In the genomic region with DNA sequence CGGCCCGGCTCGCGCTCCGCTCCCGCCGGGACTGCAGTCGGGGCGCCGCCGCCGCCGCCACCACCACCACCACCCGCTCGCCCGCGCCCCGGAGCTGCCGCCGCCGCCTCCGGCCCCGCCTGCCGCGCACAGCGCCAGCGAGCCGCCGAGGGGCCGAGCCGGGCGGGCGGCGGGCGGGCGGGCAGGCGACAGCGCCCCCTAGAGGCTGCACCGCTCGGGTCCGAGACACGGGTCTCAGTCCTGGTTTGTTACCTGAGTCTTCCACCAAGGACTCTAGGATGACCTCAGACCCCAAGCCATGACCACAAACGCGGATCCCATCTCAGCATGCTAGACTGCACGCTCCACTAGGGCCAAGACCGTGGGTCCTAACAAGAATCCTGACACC, we compare ENCODE assay signal across 8 mouse cellular contexts. TPM values are rescaled to one million over a fixed set of nuclear protein-coding genes. Genes with fewer than 3 reads are reported as not detected.
DNase-seq lines count a peak whose midpoint lies in the region; ATAC-seq and TF ChIP-seq lines count a peak whose summit lies in the region.

Gene Grk2, minus strand, starts transcription at position 33 of the 388 bp plus-strand sequence.

- peak within 1 kb of the TSS; percentile 73 for H3K4me2 ChIP-seq in forebrain, embryonic 15.5 days (replicated peaks)
- H3K4me2 ChIP-seq in lung, embryonic 15.5 days: peak within 1 kb of the TSS; percentile 79

- no peaks in the 10 kb centered on the region for H3K36me3 ChIP-seq in forebrain, embryonic 15.5 days
- no peaks in the 10 kb centered on the region for H3K36me3 ChIP-seq in lung, embryonic 15.5 days
- no peaks in the 10 kb centered on the region for H3K36me3 ChIP-seq in thymus, adult 2 months (ENCODE audit: control insufficient read depth, insufficient read depth, low read length)

- peak; percentile 63 for DNase-seq in ES-CJ7 (ENCODE audit: low read depth, low spot score)
- DNase-seq in cerebellum, adult 11-12 months: peak; percentile 83
- DNase-seq in heart, postnatal 25 days (ENCODE audit: low spot score): peak; percentile 70
- DNase-seq in layer of hippocampus, adult 18-20 months (ENCODE audit: low spot score in 2 of 2): peak; percentile 74 to 82
- peak; percentile 85 for DNase-seq in thymus, adult 2 months

- peak; percentile 82 for TF ChIP-seq CTCF in olfactory bulb, adult 2 months (IDR thresholded peaks at IDR 0.05; ENCODE audit: insufficient read depth, low read depth, low read length)
- TF ChIP-seq CTCF in thymus, adult 2 months (IDR thresholded peaks at IDR 0.05; ENCODE audit: borderline replicate concordance, control insufficient read depth, extremely low read depth, insufficient read depth, low read length, poor library complexity): peak; percentile 88

- WGBS in forebrain, embryonic 15.5 days: under 1% methylated on average over 28 of the region's 46 CpGs
- 0% methylated on average over 45 of the region's 46 CpGs for WGBS in lung, embryonic 15.5 days
- 17% methylated on average over 46 of the region's 46 CpGs for WGBS in olfactory bulb, adult 2 months
- 22% methylated on average over 45 of the region's 46 CpGs for WGBS in thymus, adult 2 months

- no peak for TF ChIP-seq POLR2A in olfactory bulb, adult 2 months (IDR thresholded peaks at IDR 0.05; ENCODE audit: insufficient read depth, low read depth, low read length)
- TF ChIP-seq POLR2A in thymus, adult 2 months (IDR thresholded peaks at IDR 0.05; ENCODE audit: control insufficient read depth, extremely low read depth, insufficient read depth, low read length, poor library complexity): peak; percentile 33; the same call in 1 of the 2 replicates

- H3K9ac ChIP-seq in forebrain, embryonic 15.5 days (replicated peaks): peak within 1 kb of the TSS; percentile 97
- peak within 1 kb of the TSS; percentile 96 for H3K9ac ChIP-seq in lung, embryonic 15.5 days

- H3K27ac ChIP-seq in forebrain, embryonic 15.5 days (replicated peaks): peak within 1 kb of the TSS; percentile 79
- H3K27ac ChIP-seq in lung, embryonic 15.5 days: peak within 1 kb of the TSS; percentile 80
- H3K27ac ChIP-seq in olfactory bulb, adult 2 months (ENCODE audit: insufficient read depth, low read depth, low read length): peak within 1 kb of the TSS; percentile 14
- H3K27ac ChIP-seq in thymus, adult 2 months (ENCODE audit: control insufficient read depth, insufficient read depth, low read length): peak within 1 kb of the TSS; percentile 98

- intact Hi-C loops in heart, postnatal 25 days (cut with DNase I): loop anchor here (5.0 kb wide), 1 partner anchor 99 kb away; no protein-coding TSS in a partner anchor

- peak; percentile 77 for ATAC-seq in forebrain, embryonic 15.5 days (replicated peaks)
- ATAC-seq in lung, embryonic 15.5 days (ENCODE audit: borderline replicate concordance, extremely low read depth, low FRiP score, low TSS enrichment): peak; percentile 75; the same call in 1 of the 2 replicates

- no peaks in the 10 kb centered on the region for H3K9me3 ChIP-seq in forebrain, embryonic 15.5 days
- H3K9me3 ChIP-seq in lung, embryonic 15.5 days: no peaks in the 10 kb centered on the region

- peaks cover 51% of the 10 kb centered on the region for H3K4me1 ChIP-seq in forebrain, embryonic 15.5 days
- H3K4me1 ChIP-seq in lung, embryonic 15.5 days: peaks cover 43% of the 10 kb centered on the region
- H3K4me1 ChIP-seq in olfactory bulb, adult 2 months (ENCODE audit: control insufficient read depth, insufficient read depth, low read length): peaks cover 37% of the 10 kb centered on the region
- H3K4me1 ChIP-seq in thymus, adult 2 months (replicated peaks; ENCODE audit: control insufficient read depth, insufficient read depth, low read length): peaks cover 29% of the 10 kb centered on the region

- peak within 1 kb of the TSS; percentile 100 for H3K4me3 ChIP-seq in forebrain, embryonic 15.5 days
- peak within 1 kb of the TSS; percentile 98 for H3K4me3 ChIP-seq in lung, embryonic 15.5 days
- peak within 1 kb of the TSS; percentile 94 for H3K4me3 ChIP-seq in olfactory bulb, adult 2 months (ENCODE audit: insufficient read depth, low read depth, low read length)
- H3K4me3 ChIP-seq in thymus, adult 2 months (ENCODE audit: control insufficient read depth, insufficient read depth, low read length): peak within 1 kb of the TSS; percentile 95

- H3K27me3 ChIP-seq in forebrain, embryonic 15.5 days: no peaks in the 10 kb centered on the region
- H3K27me3 ChIP-seq in lung, embryonic 15.5 days: no peaks in the 10 kb centered on the region
- H3K27me3 ChIP-seq in thymus, adult 2 months (ENCODE audit: control insufficient read depth, insufficient read depth, low read length): no peaks in the 10 kb centered on the region

RNA-seq across cellular contexts. Expression of gene Grk2, which starts in this region (rescaled TPM):
- 20.5 and 24.9 TPM in 2 replicates for polyA plus RNA-seq in forebrain, embryonic 15.5 days (2015; fragmentation: Nextera tagmentation; extraction: Ambion mirVana)
- total RNA-seq in heart, postnatal 25 days (2021): 10 to 100 TPM; 49.3 to 57.9 TPM
- total RNA-seq in layer of hippocampus, adult 18-20 months (2021): 100 to 1,000 TPM; 184 to 192 TPM
- 16.2 and 16.7 TPM in 2 replicates for polyA plus RNA-seq in lung, embryonic 15.5 days (2015; fragmentation: Nextera tagmentation; extraction: Ambion mirVana)
- 210 TPM in 1 of 2 replicates, not detected in the other for polyA plus RNA-seq in olfactory bulb, adult 2 months (2012; ENCODE audit: insufficient read depth, insufficient read length, low replicate concordance, missing spikeins)
- polyA plus RNA-seq in thymus, adult 2 months (2012; rRNA removed): 515 and 528 TPM in 2 replicates

Comparison
In these comparisons a context has a peak if more than half of its experiments do, and no peak if none do; other contexts are left out.
1. Peak in every context shown above with its lines: DNase-seq, ATAC-seq, H3K4me3 ChIP-seq and H3K27ac ChIP-seq.
2. H3K27ac ChIP-seq: peak in every context shown above with its lines; median percentile 98 in thymus, adult 2 months; 80 in lung, embryonic 15.5 days; 79 in forebrain, embryonic 15.5 days; 14 in olfactory bulb, adult 2 months.